Mouse (Mus musculus) forebrain, embryonic 11.5 days (tissue): Measurements from ENCODE around the gene 1700040F15Rik. TPM values are rescaled to one million over a fixed set of nuclear protein-coding genes. Genes with fewer than 3 reads are reported as not detected.
"Not testable (repeated sequence)": the region's sequence is repeated elsewhere in the genome, so short reads cannot be mapped to it uniquely, and the experiment has no call there.

Source experiments
- ATAC-seq: fragments of 200-750 bp; cut with Nextera tagmentation; replicated peaks from 2 replicates; pipeline ENCODE4 v1.8.0; 2017; ENCODE audit warnings: moderate TSS enrichment; ENCODE audit not compliant: low FRiP score
- DNase-seq: peaks from one replicate; pipeline ENCODE4 v3.0.0-alpha.2; 2017; ENCODE audit warnings: low spot score
- H3K27ac ChIP-seq: fragments of 300-500 bp; sonication (generic); 2 replicates; pipeline ENCODE4 v1.5.1; 2014; ENCODE audit warnings: low read depth, low read length
- H3K27me3 ChIP-seq: fragments of 300-500 bp; sonication (generic); 2 replicates; pipeline ENCODE4 v1.6.1; 2014; ENCODE audit warnings: mild to moderate bottlenecking, low read length, mixed read lengths; ENCODE audit not compliant: control insufficient read depth, insufficient read depth
- H3K36me3 ChIP-seq: fragments of 300-500 bp; sonication (generic); 2 replicates; pipeline ENCODE4 v1.6.1; 2014; ENCODE audit warnings: mild to moderate bottlenecking, low read length, moderate library complexity, mixed read lengths; ENCODE audit not compliant: control insufficient read depth, insufficient read depth
- H3K4me1 ChIP-seq: fragments of 300-500 bp; sonication (generic); replicated peaks from 2 replicates; pipeline ENCODE4 v1.6.1; 2014; ENCODE audit warnings: low read length, mixed read lengths; ENCODE audit not compliant: control insufficient read depth, insufficient read depth
- H3K4me2 ChIP-seq: fragments of 300-500 bp; sonication (generic); 2 replicates; pipeline ENCODE4 v1.6.1; 2014; ENCODE audit warnings: low read depth, mild to moderate bottlenecking, low read length, moderate library complexity, mixed read lengths; ENCODE audit not compliant: severe bottlenecking
- H3K4me3 ChIP-seq: fragments of 300-500 bp; sonication (generic); 2 replicates; pipeline ENCODE4 v1.5.1; 2014; ENCODE audit warnings: low read depth, low read length
- H3K9ac ChIP-seq: fragments of 300-500 bp; sonication (generic); 2 replicates; pipeline ENCODE4 v1.6.1; 2014; ENCODE audit warnings: low read length
- H3K9me3 ChIP-seq: fragments of 300-500 bp; sonication (generic); 2 replicates; pipeline ENCODE4 v1.6.1; 2016; ENCODE audit warnings: low read length, mixed read lengths; ENCODE audit not compliant: control insufficient read depth
- WGBS: fragments of 180-500 bp; shearing (Covaris S2); extraction: QIAGEN DNeasy Blood & Tissue Kit; methylation state at CpG from one replicate; pipeline ENCODE4 v1.1.7; 2014; 5-methylcytosine and 5-hydroxymethylcytosine counted together
- polyA plus RNA-seq: library from polyadenylated mRNA; unstranded; fragments of >200 nt; fragmentation: Nextera tagmentation; extraction: Ambion mirVana; gene quantifications from 2 replicates; pipeline ENCODE4 v1.2.1, GENCODE M21; 2014

Gene 1700040F15Rik
- polyA plus RNA-seq, result not detected in 2 replicates

DNA sequence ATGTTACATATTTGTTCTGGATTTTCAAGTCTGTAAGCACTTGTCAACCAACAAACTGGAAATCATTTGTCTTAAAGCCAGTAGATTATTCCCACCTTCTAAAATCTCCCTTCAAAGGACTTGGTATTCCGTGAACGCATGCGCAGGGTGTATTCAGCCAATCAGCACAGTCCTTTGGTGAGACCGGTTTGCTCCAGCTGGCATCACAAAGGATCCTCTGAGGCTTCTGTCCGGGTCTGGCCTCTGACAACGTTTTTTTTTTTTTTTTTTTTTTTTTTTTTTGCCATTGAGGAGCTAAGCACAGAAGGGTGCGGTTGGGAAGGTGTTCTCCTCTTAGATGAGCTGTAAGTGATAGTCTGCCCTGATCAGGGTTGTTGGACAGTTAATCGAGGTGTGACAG is at the start of gene 1700040F15Rik:
Gene 1700040F15Rik, plus strand, starts transcription at position 301 of the 400 bp plus-strand sequence.
- H3K27ac ChIP-seq, H3K9me3 ChIP-seq, H3K4me3 ChIP-seq, ATAC-seq, H3K9ac ChIP-seq, DNase-seq, H3K4me1 ChIP-seq, H3K27me3 ChIP-seq, H3K4me2 ChIP-seq, H3K36me3 ChIP-seq: not testable (repeated sequence)
- no CpG with 5 or more reads among the region's 8 CpGs for WGBS
